Mouse (Mus musculus) lung, postnatal 0 days (tissue): ENCODE measurements at regions not wholly inside any gene's neighbourhood (a gene's known extent, or its start where the extent isn't known, plus 50 kb on each side); places are given as distances from the start of the nearest gene placed in this dataset.

Source experiments
- CTCF ChIP-seq: IDR thresholded peaks from 2 replicates; pipeline ENCODE4 v1.5.1; 2016; ENCODE audit warnings: antibody characterized with exemption, mild to moderate bottlenecking
- EP300 ChIP-seq: IDR thresholded peaks from 2 replicates; pipeline ENCODE4 v1.6.1; 2016; ENCODE audit warnings: antibody characterized with exemption, mild to moderate bottlenecking, control low read depth

- no peak for TF ChIP-seq CTCF
- no peak for TF ChIP-seq EP300
Measured at GRCm38 (mm10) chr8:109416327-109417100, 77.3 kb upstream of the Pmfbp1 start.
